Mouse (Mus musculus): ENCODE data around the gene Kcnh2. TPM values are rescaled to one million over a fixed set of nuclear protein-coding genes. Genes with fewer than 3 reads are reported as not detected.

The Kcnh2 gene
- polyA plus RNA-seq, 1 experiment from 2014 or later: 10.9 TPM

DNA sequence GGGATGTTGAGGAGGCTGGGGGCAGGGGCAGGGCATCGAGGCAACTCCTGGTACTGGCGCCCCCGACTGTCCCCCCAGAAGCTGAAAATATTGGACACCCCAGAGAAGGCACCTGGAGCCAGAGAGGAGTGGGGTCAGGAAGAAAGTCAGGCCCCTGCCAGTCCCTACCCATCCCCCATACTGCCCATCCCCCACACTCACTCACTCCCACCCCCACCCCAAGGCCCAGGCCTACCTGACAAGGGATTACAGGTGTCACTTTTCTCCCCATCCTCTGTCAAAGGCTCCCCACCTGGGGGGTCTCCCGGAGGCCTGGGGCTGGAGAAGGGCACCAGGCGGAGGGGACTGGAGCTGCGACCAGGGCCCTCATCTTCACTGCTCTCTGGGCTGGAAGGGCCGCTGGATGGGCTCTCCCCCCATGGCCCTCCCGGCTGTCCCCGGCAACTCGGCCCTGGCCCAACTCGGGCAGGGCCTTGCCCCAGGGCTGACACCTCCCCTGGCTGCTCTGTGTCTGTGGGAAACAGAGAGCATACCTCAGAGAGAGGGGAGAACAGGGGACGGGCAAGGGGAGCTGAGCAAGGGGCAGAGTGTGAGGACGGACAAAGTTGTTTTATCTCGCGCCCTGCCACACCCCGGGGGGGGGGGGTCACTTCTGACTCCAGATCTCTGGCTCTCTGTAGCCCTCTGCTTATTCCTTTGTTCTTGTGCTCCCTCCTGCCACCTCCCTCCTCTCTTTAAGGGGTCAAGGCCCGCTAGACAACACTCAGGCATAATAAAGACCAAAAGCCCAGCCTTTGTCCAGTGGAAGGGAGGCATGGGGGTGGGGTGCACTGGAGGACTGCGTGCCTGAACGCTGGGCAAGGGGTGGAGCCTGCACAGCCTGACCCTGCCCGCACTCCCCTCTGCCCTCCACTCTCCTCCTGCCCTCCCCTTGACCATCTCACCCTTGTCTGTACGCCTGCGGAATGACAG lies 29.4 kb downstream of the Kcnh2 start:
- WGBS: 4% methylated on average over 22 of the region's 22 CpGs
- Histone ChIP-seq H3K9me3 (no peaks in the 10 kb centered on the region), H3K4me1 (peaks cover 48% of the 10 kb centered on the region), H3K36me3 (replicated peaks) (peaks cover 38% of the 10 kb centered on the region), H3K4me3 (peak overlapping the region; percentile 54), H3K27me3 (replicated peaks; ENCODE audit: low read depth, poor library complexity, severe bottlenecking) (peaks cover 46% of the 10 kb centered on the region), H3K27ac (replicated peaks) (peak overlapping the region; percentile 91)
- peak; percentile 77 for DNase-seq (ENCODE audit: low spot score)

GRCm38 (mm10) chr5:24320894-24321293 lies 30.5 kb downstream of the Kcnh2 start:
- Histone ChIP-seq H3K4me3 (peak overlapping the region; percentile 54), H3K36me3 (replicated peaks) (peaks cover 31% of the 10 kb centered on the region), H3K27me3 (replicated peaks; ENCODE audit: low read depth, poor library complexity, severe bottlenecking) (peaks cover 35% of the 10 kb centered on the region), H3K27ac (replicated peaks) (peak overlapping the region; percentile 91), H3K9me3 (no peaks in the 10 kb centered on the region), H3K4me1 (peaks cover 48% of the 10 kb centered on the region)
- DNase-seq (ENCODE audit: low spot score): no peak
- 45% methylated on average over 5 of the region's 5 CpGs for WGBS

DNA sequence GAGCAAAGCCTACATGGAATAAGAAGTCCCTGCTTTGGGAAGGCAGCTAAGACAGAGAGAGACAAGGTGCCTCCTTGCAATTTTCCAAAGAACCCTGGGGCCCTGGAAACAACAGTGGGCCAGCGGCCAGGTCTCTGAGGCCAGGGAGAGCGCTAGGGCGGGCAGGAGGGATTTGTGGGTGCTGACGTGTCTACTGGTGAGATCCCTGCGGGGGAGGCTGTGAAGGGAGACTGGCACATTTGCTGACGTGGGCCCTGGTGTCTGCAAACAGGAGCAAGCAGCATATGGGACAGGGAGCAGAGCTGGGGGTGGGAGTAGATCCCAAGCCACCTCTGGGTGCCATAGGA lies 31.0 kb downstream of the Kcnh2 start:
- Histone ChIP-seq H3K4me1 (peaks cover 44% of the 10 kb centered on the region), H3K27ac (replicated peaks) (peak overlapping the region; percentile 91), H3K36me3 (replicated peaks) (peaks cover 27% of the 10 kb centered on the region), H3K9me3 (no peaks in the 10 kb centered on the region), H3K4me3 (peak overlapping the region; percentile 54), H3K27me3 (replicated peaks; ENCODE audit: low read depth, poor library complexity, severe bottlenecking) (peaks cover 31% of the 10 kb centered on the region)
- 26% methylated on average over 6 of the region's 6 CpGs for WGBS
- DNase-seq (ENCODE audit: low spot score): no peak

DNA sequence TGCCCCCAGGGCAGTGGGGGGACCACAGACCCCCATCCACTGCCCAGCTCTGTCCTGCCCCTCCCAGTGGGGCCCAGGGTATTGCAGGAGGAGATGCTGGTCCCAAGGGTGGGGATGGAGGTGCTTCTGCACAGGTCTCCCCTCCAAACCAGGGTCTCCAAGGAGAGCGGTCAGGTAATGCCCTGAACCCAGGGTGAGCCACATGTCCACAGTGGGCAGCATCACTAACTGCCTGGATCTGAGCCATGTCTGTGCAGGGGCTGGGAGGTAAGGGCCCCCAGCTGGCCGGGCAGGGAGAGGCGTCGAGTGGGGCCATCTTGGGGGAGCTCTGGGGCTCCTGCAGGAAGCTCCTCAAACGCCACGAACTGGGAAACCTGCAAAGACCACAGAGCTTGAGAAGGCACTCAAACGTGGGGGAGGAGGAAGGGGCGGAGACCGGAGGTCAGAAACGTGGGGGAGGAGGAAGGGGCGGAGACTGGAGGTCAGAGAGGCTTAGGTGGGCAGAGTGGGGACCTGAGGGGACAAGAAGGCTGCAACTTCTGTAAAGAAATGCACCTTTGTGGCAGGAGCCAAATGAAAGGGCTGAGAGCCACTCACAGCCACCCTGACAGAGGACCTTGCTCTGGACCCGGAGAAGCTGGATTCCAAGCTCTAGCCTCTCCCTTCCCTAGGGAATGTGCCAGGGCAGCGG lies 31.5 kb downstream of the Kcnh2 start:
- Histone ChIP-seq H3K4me3 (peak overlapping the region; percentile 54), H3K27me3 (replicated peaks; ENCODE audit: low read depth, poor library complexity, severe bottlenecking) (peaks cover 26% of the 10 kb centered on the region), H3K4me1 (peaks cover 39% of the 10 kb centered on the region), H3K9me3 (no peaks in the 10 kb centered on the region), H3K36me3 (replicated peaks) (peaks cover 22% of the 10 kb centered on the region), H3K27ac (replicated peaks) (peak overlapping the region; percentile 91)
- DNase-seq (ENCODE audit: low spot score): peak; percentile 77
- WGBS: 10% methylated on average over 13 of the region's 13 CpGs

GRCm38 (mm10) chr5:24309223-24309622 lies 42.2 kb downstream of the Kcnh2 start:
- DNase-seq (ENCODE audit: low spot score): no peak
- Histone ChIP-seq H3K36me3 (replicated peaks) (no peaks in the 10 kb centered on the region), H3K4me1 (no peaks in the 10 kb centered on the region), H3K27me3 (replicated peaks; ENCODE audit: low read depth, poor library complexity, severe bottlenecking) (no peaks in the 10 kb centered on the region), H3K27ac (replicated peaks) (no peak overlapping the region), H3K9me3 (peaks cover 14% of the 10 kb centered on the region), H3K4me3 (no peak overlapping the region)
- 78% methylated on average over 2 of the region's 2 CpGs for WGBS

DNA sequence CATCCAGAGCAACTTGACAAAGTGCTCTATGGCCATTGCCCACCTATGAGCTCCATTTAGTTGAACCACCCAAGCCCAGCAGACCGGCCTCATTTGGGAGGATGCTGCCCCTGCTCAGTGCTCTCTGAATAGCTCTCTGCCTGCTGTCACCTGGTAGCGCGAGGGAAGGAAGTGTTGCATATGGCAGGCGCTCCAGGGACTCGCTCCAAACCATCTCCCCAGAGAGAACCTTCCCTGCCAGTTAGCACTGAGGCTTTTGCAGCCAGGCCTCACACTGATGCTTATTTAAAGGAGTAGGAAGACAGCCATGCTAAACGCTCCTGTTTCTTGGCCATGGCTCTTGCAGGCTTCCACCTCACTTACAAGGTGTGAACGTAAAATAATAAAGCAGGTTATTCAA lies 42.8 kb downstream of the Kcnh2 start:
- WGBS: 77% methylated on average over 7 of the region's 7 CpGs
- no peaks in the 10 kb centered on the region for H3K27me3 ChIP-seq (replicated peaks; ENCODE audit: low read depth, poor library complexity, severe bottlenecking)
- no peak overlapping the region for H3K4me3 ChIP-seq
- H3K27ac ChIP-seq (replicated peaks): no peak overlapping the region
- peaks cover 9% of the 10 kb centered on the region; the same call in 1 of the 2 replicates for H3K9me3 ChIP-seq
- H3K36me3 ChIP-seq (replicated peaks): no peaks in the 10 kb centered on the region
- DNase-seq (ENCODE audit: low spot score): no peak
- no peaks in the 10 kb centered on the region for H3K4me1 ChIP-seq

GRCm38 (mm10) chr5:24307118-24307777 lies 44.2 kb downstream of the Kcnh2 start:
- DNase-seq (ENCODE audit: low spot score): no peak
- H3K27ac ChIP-seq (replicated peaks): no peak overlapping the region
- H3K4me3 ChIP-seq: no peak overlapping the region
- no peaks in the 10 kb centered on the region for H3K27me3 ChIP-seq (replicated peaks; ENCODE audit: low read depth, poor library complexity, severe bottlenecking)
- H3K4me1 ChIP-seq: no peaks in the 10 kb centered on the region
- no peaks in the 10 kb centered on the region for H3K36me3 ChIP-seq (replicated peaks)
- WGBS: 74% methylated on average over 5 of the region's 5 CpGs
- peaks cover 9% of the 10 kb centered on the region; the same call in 1 of the 2 replicates for H3K9me3 ChIP-seq

- no peaks in the 10 kb centered on the region for H3K27me3 ChIP-seq (replicated peaks; ENCODE audit: low read depth, poor library complexity, severe bottlenecking)
- H3K9me3 ChIP-seq: peaks cover 5% of the 10 kb centered on the region; the same call in 1 of the 2 replicates
- H3K4me3 ChIP-seq: no peak overlapping the region
- H3K36me3 ChIP-seq (replicated peaks): no peaks in the 10 kb centered on the region
- WGBS: 55% methylated on average over 3 of the region's 3 CpGs
- no peaks in the 10 kb centered on the region for H3K4me1 ChIP-seq
- DNase-seq (ENCODE audit: low spot score): no peak
- no peak overlapping the region for H3K27ac ChIP-seq (replicated peaks)
Observed at GRCm38 (mm10) chr5:24303199-24303598, 48.2 kb downstream of the Kcnh2 start.

DNA sequence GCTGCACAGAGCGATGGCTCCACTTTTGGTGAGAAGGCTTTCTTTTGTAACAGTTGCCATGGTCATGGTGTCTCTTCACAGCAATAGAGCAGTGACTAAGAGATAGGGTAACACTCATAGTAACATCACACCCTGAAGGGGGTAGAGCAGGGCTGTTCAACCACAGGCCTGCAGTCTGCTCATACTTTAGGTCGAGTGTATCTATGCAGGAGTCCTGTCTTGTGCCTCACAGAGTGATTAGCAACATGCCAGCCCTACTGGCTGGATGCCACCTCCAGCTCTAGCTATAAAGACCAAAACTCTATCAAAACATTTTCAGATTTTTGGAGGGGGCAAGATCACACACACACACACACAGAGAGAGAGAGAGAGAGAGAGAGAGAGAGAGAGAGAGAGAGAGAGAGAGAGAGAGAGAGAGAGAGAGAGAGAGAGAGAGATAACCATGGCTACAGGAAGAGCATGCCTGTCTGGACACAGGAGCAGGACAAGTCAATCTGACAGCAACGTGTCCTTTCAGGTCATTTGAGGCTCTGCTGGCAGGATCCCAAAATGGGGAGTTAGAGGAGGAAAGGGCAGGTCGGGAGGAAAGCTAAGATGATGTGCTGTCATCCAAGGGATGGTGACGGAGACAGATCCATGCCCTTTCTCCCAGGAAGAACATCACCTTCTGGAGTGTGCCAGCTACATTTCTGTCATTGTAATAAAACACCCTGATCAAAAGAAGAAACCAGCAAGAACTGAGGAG lies 51.4 kb downstream of the Kcnh2 start:
- H3K4me1 ChIP-seq: no peaks in the 10 kb centered on the region
- H3K36me3 ChIP-seq (replicated peaks): no peaks in the 10 kb centered on the region
- H3K4me3 ChIP-seq: no peak overlapping the region
- no peaks in the 10 kb centered on the region for H3K27me3 ChIP-seq (replicated peaks; ENCODE audit: low read depth, poor library complexity, severe bottlenecking)
- WGBS: 65% methylated on average over 5 of the region's 5 CpGs
- no peaks in the 10 kb centered on the region for H3K9me3 ChIP-seq
- no peak overlapping the region for H3K27ac ChIP-seq (replicated peaks)
- no peak for DNase-seq (ENCODE audit: low spot score)

DNA sequence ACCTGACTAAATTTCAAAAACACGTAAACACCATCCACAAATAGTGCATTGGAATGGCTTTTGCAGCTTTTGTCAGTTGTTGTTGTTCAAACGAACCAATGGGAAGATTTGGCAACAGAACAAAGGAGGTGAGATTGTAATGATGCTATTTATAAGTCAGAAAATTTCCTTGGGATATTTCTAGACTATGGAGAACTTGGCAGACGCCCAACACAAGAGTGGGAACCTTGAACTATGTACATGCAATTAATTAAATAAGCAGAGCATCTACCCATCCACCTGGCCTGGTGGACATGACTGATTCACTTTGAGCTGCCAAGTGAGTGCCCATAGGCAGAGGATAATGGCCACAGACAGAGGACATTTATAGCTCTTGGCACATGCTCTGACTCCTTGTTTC lies 59.5 kb downstream of the Kcnh2 start:
- no peaks in the 10 kb centered on the region for H3K4me1 ChIP-seq
- DNase-seq (ENCODE audit: low spot score): no peak
- 0 out of 2 replicates have a peak, but pooled peaks cover 2% of the 10 kb centered on the region for H3K9me3 ChIP-seq
- 75% methylated on average over 3 of the region's 3 CpGs for WGBS
- no peaks in the 10 kb centered on the region for H3K27me3 ChIP-seq (replicated peaks; ENCODE audit: low read depth, poor library complexity, severe bottlenecking)
- H3K36me3 ChIP-seq (replicated peaks): no peaks in the 10 kb centered on the region
- H3K4me3 ChIP-seq: no peak overlapping the region
- no peak overlapping the region for H3K27ac ChIP-seq (replicated peaks)

DNA sequence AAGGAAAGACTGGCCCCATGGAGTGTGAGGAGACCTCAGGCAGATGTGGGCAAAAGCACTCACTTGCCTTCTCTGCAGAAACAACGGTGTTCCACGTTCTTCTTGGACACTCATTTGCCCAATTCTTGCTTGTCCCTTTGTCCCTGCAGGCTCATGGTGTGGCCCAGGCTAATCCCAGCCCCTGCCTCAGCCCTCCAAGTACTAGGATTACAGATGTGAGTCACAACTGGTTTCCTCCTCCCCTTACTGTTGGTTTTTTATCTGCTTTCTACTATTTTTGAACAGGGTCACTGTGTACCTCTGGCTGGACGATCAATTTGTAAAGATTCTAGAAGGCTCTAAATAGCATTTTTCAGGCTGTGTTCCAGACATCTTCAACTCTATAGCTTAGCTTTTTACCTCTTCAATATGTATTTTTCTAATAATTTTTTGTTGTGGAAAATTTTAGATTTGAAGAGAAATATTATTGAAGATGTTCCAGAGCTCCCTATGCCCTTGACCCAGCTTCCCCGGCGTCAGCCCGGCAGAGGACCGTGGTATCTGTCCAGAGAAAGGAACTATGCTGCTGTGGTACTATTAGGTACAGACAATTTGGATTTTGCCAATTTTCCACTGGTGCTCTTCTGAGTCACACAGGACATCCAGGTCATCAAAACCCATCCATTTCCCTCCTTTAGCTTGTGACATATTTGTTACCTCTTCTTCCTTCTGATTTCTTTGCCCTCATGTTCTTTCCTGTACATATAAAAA lies 65.0 kb downstream of the Kcnh2 start:
- 77% methylated on average over 7 of the region's 7 CpGs for WGBS
- DNase-seq (ENCODE audit: low spot score): no peak

More for the DNA sequence above, 65.0 kb downstream of the Kcnh2 start:
- Histone ChIP-seq H3K27ac (replicated peaks) (no peak overlapping the region), H3K27me3 (replicated peaks; ENCODE audit: low read depth, poor library complexity, severe bottlenecking) (no peaks in the 10 kb centered on the region), H3K36me3 (replicated peaks) (no peaks in the 10 kb centered on the region), H3K9me3 (no peaks in the 10 kb centered on the region), H3K4me1 (no peaks in the 10 kb centered on the region), H3K4me3 (no peak overlapping the region)
